Mouse (Mus musculus) testis, adult 2 months (tissue): ENCODE measurements around the gene Trir. TPM values are rescaled to one million over a fixed set of nuclear protein-coding genes. Genes with fewer than 3 reads are reported as not detected.

Source experiments
- H3K27ac ChIP-seq: fragments of 200-500 bp; 2 replicates; pipeline ENCODE4 v1.5.1; 2012; ENCODE audit warnings: low read depth, low read length; ENCODE audit not compliant: control insufficient read depth, insufficient read depth
- H3K27me3 ChIP-seq: fragments of 200-500 bp; 2 replicates; pipeline ENCODE4 v1.6.1; 2012; ENCODE audit warnings: mild to moderate bottlenecking, low read length, moderate library complexity; ENCODE audit not compliant: control insufficient read depth, insufficient read depth
- H3K36me3 ChIP-seq: fragments of 200-500 bp; 2 replicates; pipeline ENCODE4 v1.6.1; 2012; ENCODE audit warnings: mild to moderate bottlenecking, low read length; ENCODE audit not compliant: control insufficient read depth, insufficient read depth
- H3K4me1 ChIP-seq: fragments of 200-500 bp; 2 replicates; pipeline ENCODE4 v1.6.1; 2012; ENCODE audit warnings: low read length; ENCODE audit not compliant: control insufficient read depth, insufficient read depth
- H3K4me3 ChIP-seq: fragments of 200-500 bp; 2 replicates; pipeline ENCODE4 v1.5.1; 2012; ENCODE audit warnings: low read depth, mild to moderate bottlenecking, low read length, moderate library complexity, mixed read lengths; ENCODE audit not compliant: control insufficient read depth
- CTCF ChIP-seq: fragments of 200-500 bp; IDR thresholded peaks from 2 replicates; pipeline ENCODE4 v1.5.1; 2012; ENCODE audit warnings: low read depth, mild to moderate bottlenecking, inconsistent platforms, low read length, moderate library complexity; ENCODE audit not compliant: control insufficient read depth, insufficient read depth, insufficient replicate concordance
- POLR2A ChIP-seq: fragments of 200-500 bp; IDR thresholded peaks from 2 replicates; pipeline ENCODE4 v1.6.1; 2012; ENCODE audit warnings: low read depth, mild to moderate bottlenecking, inconsistent platforms, low read length, moderate library complexity; ENCODE audit not compliant: control insufficient read depth
- polyA plus RNA-seq: library from polyadenylated mRNA; depleted of rRNA; stranded (reverse); fragments of >200 nt; gene quantifications from 2 replicates; pipeline ENCODE4 v1.2.3, GENCODE M21; 2012

Gene Trir
- polyA plus RNA-seq, 1 experiment: 82.1 TPM

- no peak overlapping the region for H3K27ac ChIP-seq
- TF ChIP-seq POLR2A (no peak), CTCF (no peak)
- H3K4me1 ChIP-seq: peaks cover 28% of the 10 kb centered on the region
- H3K36me3 ChIP-seq: no peaks in the 10 kb centered on the region
- no peak overlapping the region for H3K4me3 ChIP-seq
- no peaks in the 10 kb centered on the region for H3K27me3 ChIP-seq
Measured at GRCm38 (mm10) chr8:84987388-84987787, 39.2 kb upstream of the Trir start.

GRCm38 (mm10) chr8:84987903-84988302, 38.7 kb upstream of the Trir start:
- Histone ChIP-seq H3K36me3 (no peaks in the 10 kb centered on the region), H3K4me1 (peaks cover 28% of the 10 kb centered on the region), H3K4me3 (no peak overlapping the region), H3K27ac (no peak overlapping the region), H3K27me3 (no peaks in the 10 kb centered on the region)
- TF ChIP-seq POLR2A (no peak), CTCF (no peak)

GRCm38 (mm10) chr8:84989311-84989731, 37.3 kb upstream of the Trir start:
- peaks cover 28% of the 10 kb centered on the region for H3K4me1 ChIP-seq
- H3K27me3 ChIP-seq: no peaks in the 10 kb centered on the region
- TF ChIP-seq CTCF (no peak), POLR2A (no peak)
- H3K36me3 ChIP-seq: no peaks in the 10 kb centered on the region
- no peak overlapping the region for H3K4me3 ChIP-seq
- no peak overlapping the region for H3K27ac ChIP-seq

GRCm38 (mm10) chr8:84989810-84990209, 36.8 kb upstream of the Trir start:
- Histone ChIP-seq H3K36me3 (no peaks in the 10 kb centered on the region), H3K4me1 (peaks cover 26% of the 10 kb centered on the region), H3K27ac (peak overlapping the region; percentile 62), H3K4me3 (peak overlapping the region; percentile 81), H3K27me3 (no peaks in the 10 kb centered on the region)
- peak; percentile 84 for TF ChIP-seq CTCF
- TF ChIP-seq POLR2A: no peak

GRCm38 (mm10) chr8:84990349-84990748, 36.3 kb upstream of the Trir start, which contains the start of gene Hook2:
TSS of gene Hook2 (plus strand) at chr8:84990603.
- Histone ChIP-seq H3K4me1 (peaks cover 30% of the 10 kb centered on the region), H3K27me3 (no peaks in the 10 kb centered on the region), H3K36me3 (no peaks in the 10 kb centered on the region), H3K4me3 (peak within 1 kb of the TSS; percentile 85), H3K27ac (peak within 1 kb of the TSS; percentile 62)
- TF ChIP-seq CTCF (peak; percentile 95; the same call in 1 of the 2 replicates), POLR2A (peak; percentile 71; the same call in 1 of the 2 replicates)

- Histone ChIP-seq H3K36me3 (no peaks in the 10 kb centered on the region), H3K4me3 (peak overlapping the region; percentile 85), H3K27me3 (no peaks in the 10 kb centered on the region), H3K4me1 (peaks cover 32% of the 10 kb centered on the region), H3K27ac (peak overlapping the region; percentile 48; the same call in 1 of the 2 replicates)
- TF ChIP-seq POLR2A: no peak
- TF ChIP-seq CTCF: no peak
Measured at GRCm38 (mm10) chr8:84990836-84991235, 35.8 kb upstream of the Trir start.

- TF ChIP-seq POLR2A (no peak), CTCF (no peak)
- H3K27me3 ChIP-seq: no peaks in the 10 kb centered on the region
- H3K4me1 ChIP-seq: peaks cover 25% of the 10 kb centered on the region
- no peaks in the 10 kb centered on the region for H3K36me3 ChIP-seq
- no peak overlapping the region for H3K4me3 ChIP-seq
- no peak overlapping the region for H3K27ac ChIP-seq
Measured at GRCm38 (mm10) chr8:84994375-84994774, 32.2 kb upstream of the Trir start.
